Mouse (Mus musculus): ENCODE data around the gene Foxl1. TPM values are rescaled to one million over a fixed set of nuclear protein-coding genes. Genes with fewer than 3 reads are reported as not detected.

Foxl1 gene
- polyA plus RNA-seq, 1 experiment from 2014 or later, result not detected

- no peak overlapping the region for H3K27ac ChIP-seq (ENCODE audit: low read depth, low read length)
- H3K4me2 ChIP-seq (ENCODE audit: low read depth, low read length), result no peak overlapping the region
- peak overlapping the region; percentile 0; the same call in 1 of the 2 replicates for H3K4me3 ChIP-seq (ENCODE audit: low read depth, low read length)
- no peak overlapping the region for H3K9ac ChIP-seq (replicated peaks; ENCODE audit: low read depth, low read length)
- H3K9me3 ChIP-seq (ENCODE audit: control insufficient read depth, low read length), result no peaks in the 10 kb centered on the region
- peaks cover 70% of the 10 kb centered on the region for H3K27me3 ChIP-seq (ENCODE audit: control insufficient read depth, insufficient read depth, low read length)
- no peak for ATAC-seq (ENCODE audit: low read depth)
- WGBS, result 3% methylated on average over 17 of the region's 17 CpGs
- H3K36me3 ChIP-seq (ENCODE audit: control insufficient read depth, insufficient read depth, low read length), result no peaks in the 10 kb centered on the region
- H3K4me1 ChIP-seq (ENCODE audit: control insufficient read depth, insufficient read depth, low read length), result peaks cover 4% of the 10 kb centered on the region; the same call in 1 of the 2 replicates
Measured at GRCm38 (mm10) chr8:121120456-121121419, 7.0 kb upstream of the Foxl1 start.

GRCm38 (mm10) chr8:121121704-121122103 lies 6.0 kb upstream of the Foxl1 start:
- 6% methylated on average over 8 of the region's 8 CpGs for WGBS
- Histone ChIP-seq H3K36me3 (ENCODE audit: control insufficient read depth, insufficient read depth, low read length) (no peaks in the 10 kb centered on the region), H3K9me3 (ENCODE audit: control insufficient read depth, low read length) (no peaks in the 10 kb centered on the region), H3K9ac (replicated peaks; ENCODE audit: low read depth, low read length) (no peak overlapping the region), H3K27ac (ENCODE audit: low read depth, low read length) (no peak overlapping the region), H3K4me1 (ENCODE audit: control insufficient read depth, insufficient read depth, low read length) (no peaks in the 10 kb centered on the region), H3K4me2 (ENCODE audit: low read depth, low read length) (no peak overlapping the region), H3K4me3 (ENCODE audit: low read depth, low read length) (no peak overlapping the region), H3K27me3 (ENCODE audit: control insufficient read depth, insufficient read depth, low read length) (peaks cover 69% of the 10 kb centered on the region)
- ATAC-seq (ENCODE audit: low read depth), result no peak

DNA sequence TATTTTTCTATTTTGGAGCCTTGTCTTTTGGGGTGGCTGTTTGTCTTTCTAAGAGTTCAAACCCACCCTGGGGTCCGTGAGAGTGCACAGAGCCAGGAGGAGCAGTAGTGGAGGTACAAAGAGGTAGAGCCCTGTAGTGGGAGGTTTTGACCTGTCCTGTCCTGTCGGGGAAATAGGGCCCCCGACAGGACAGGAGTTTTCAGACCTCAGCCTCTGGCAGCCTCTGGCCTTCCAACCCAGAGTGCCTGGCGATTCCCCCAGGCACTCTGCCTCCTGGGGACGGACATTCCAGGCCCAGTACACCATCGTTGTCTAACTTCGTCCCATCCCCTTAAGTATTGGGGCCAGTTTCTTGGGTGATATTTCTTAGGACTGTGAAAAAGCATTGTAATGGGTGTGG lies 5.4 kb upstream of the Foxl1 start:
- Histone ChIP-seq H3K36me3 (ENCODE audit: control insufficient read depth, insufficient read depth, low read length) (no peaks in the 10 kb centered on the region), H3K9ac (replicated peaks; ENCODE audit: low read depth, low read length) (no peak overlapping the region), H3K4me2 (ENCODE audit: low read depth, low read length) (no peak overlapping the region), H3K27me3 (ENCODE audit: control insufficient read depth, insufficient read depth, low read length) (peaks cover 65% of the 10 kb centered on the region), H3K4me3 (ENCODE audit: low read depth, low read length) (no peak overlapping the region), H3K9me3 (ENCODE audit: control insufficient read depth, low read length) (no peaks in the 10 kb centered on the region), H3K27ac (ENCODE audit: low read depth, low read length) (no peak overlapping the region), H3K4me1 (ENCODE audit: control insufficient read depth, insufficient read depth, low read length) (no peaks in the 10 kb centered on the region)
- 2% methylated on average over 7 of the region's 7 CpGs for WGBS
- ATAC-seq (ENCODE audit: low read depth), result no peak

DNA sequence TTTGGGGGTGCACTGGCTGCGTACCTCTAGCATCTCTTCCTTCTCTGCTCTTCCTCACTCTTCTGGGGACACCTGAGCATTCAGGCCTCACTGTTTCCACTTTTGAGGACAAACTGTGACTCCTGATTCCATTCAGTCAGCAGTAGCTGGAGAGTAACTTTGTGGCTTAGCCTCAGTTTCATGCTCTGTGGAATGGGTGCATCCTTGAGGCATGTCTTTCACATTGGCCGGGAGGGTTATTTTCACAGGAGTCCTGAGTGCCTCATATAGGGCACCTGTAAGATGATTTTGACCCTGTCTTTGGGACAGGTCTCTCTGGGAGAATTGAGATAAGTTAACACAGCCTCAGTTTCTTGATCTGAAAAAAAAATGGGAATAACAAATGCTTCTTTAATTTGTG lies 4.6 kb upstream of the Foxl1 start:
- 26% methylated on average over 2 of the region's 2 CpGs for WGBS

GRCm38 (mm10) chr8:121124547-121125239 lies 3.0 kb upstream of the Foxl1 start:
- no peak overlapping the region for H3K9ac ChIP-seq (replicated peaks; ENCODE audit: low read depth, low read length)
- peaks cover 69% of the 10 kb centered on the region for H3K27me3 ChIP-seq (ENCODE audit: control insufficient read depth, insufficient read depth, low read length)
- no peaks in the 10 kb centered on the region for H3K36me3 ChIP-seq (ENCODE audit: control insufficient read depth, insufficient read depth, low read length)
- H3K4me2 ChIP-seq (ENCODE audit: low read depth, low read length), result no peak overlapping the region
- 0% methylated on average over 17 of the region's 17 CpGs for WGBS
- H3K9me3 ChIP-seq (ENCODE audit: control insufficient read depth, low read length), result no peaks in the 10 kb centered on the region
- ATAC-seq (ENCODE audit: low read depth), result 0 out of 2 replicates have a peak, but pooled peaks have one; percentile 8
- H3K27ac ChIP-seq (ENCODE audit: low read depth, low read length), result 0 out of 2 replicates have a peak overlapping the region, but pooled peaks have one; percentile 34
- H3K4me3 ChIP-seq (ENCODE audit: low read depth, low read length), result no peak overlapping the region
- H3K4me1 ChIP-seq (ENCODE audit: control insufficient read depth, insufficient read depth, low read length), result no peaks in the 10 kb centered on the region; the same call in 1 of the 2 replicates

More for the DNA sequence above, 4.6 kb upstream of the Foxl1 start:
- Histone ChIP-seq H3K9me3 (ENCODE audit: control insufficient read depth, low read length) (no peaks in the 10 kb centered on the region), H3K27ac (ENCODE audit: low read depth, low read length) (no peak overlapping the region), H3K4me1 (ENCODE audit: control insufficient read depth, insufficient read depth, low read length) (no peaks in the 10 kb centered on the region; the same call in 1 of the 2 replicates), H3K9ac (replicated peaks; ENCODE audit: low read depth, low read length) (no peak overlapping the region), H3K4me2 (ENCODE audit: low read depth, low read length) (no peak overlapping the region), H3K4me3 (ENCODE audit: low read depth, low read length) (no peak overlapping the region), H3K27me3 (ENCODE audit: control insufficient read depth, insufficient read depth, low read length) (peaks cover 60% of the 10 kb centered on the region), H3K36me3 (ENCODE audit: control insufficient read depth, insufficient read depth, low read length) (no peaks in the 10 kb centered on the region)
- no peak for ATAC-seq (ENCODE audit: low read depth)

DNA sequence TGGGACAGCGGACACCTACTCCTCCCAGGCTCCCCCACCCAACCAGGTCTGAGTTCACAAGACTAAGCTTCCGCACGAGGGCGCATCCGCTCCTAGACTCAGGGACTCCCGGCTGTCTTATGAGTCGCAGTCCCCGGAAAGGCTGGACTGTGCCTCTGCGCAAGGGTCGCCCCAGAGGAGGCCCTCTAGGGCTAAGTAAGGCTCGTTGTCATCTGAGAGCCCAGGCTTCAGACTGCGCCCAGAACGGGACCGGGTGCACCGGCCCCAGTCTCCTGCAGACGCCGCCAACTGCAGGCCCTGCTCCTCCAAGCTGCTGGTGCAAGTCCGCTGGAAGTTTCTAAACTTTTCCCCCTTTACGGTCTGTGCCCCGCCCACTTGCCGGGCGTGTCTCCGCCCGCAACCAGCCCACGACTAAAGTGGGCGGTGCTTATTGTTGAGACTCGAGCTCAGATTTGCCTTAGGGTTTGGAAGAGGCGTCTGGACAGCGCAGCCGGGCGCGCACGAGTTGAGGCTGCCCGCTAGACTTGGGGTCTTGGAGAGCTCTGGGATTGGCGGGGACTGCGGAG lies 2.3 kb upstream of the Foxl1 start:
- Histone ChIP-seq H3K4me2 (ENCODE audit: low read depth, low read length) (peak overlapping the region; percentile 26; the same call in 1 of the 2 replicates), H3K36me3 (ENCODE audit: control insufficient read depth, insufficient read depth, low read length) (no peaks in the 10 kb centered on the region), H3K27ac (ENCODE audit: low read depth, low read length) (no peak overlapping the region), H3K9me3 (ENCODE audit: control insufficient read depth, low read length) (no peaks in the 10 kb centered on the region), H3K27me3 (ENCODE audit: control insufficient read depth, insufficient read depth, low read length) (peaks cover 63% of the 10 kb centered on the region), H3K9ac (replicated peaks; ENCODE audit: low read depth, low read length) (no peak overlapping the region), H3K4me1 (ENCODE audit: control insufficient read depth, insufficient read depth, low read length) (no peaks in the 10 kb centered on the region; the same call in 1 of the 2 replicates), H3K4me3 (ENCODE audit: low read depth, low read length) (no peak overlapping the region)
- ATAC-seq (ENCODE audit: low read depth), result peak; percentile 71; the same call in 1 of the 2 replicates
- WGBS, result under 1% methylated on average over 36 of the region's 36 CpGs

- 3% methylated on average over 6 of the region's 6 CpGs for WGBS
- Histone ChIP-seq H3K4me2 (ENCODE audit: low read depth, low read length) (no peak overlapping the region), H3K4me1 (ENCODE audit: control insufficient read depth, insufficient read depth, low read length) (no peaks in the 10 kb centered on the region; the same call in 1 of the 2 replicates)
Measured at GRCm38 (mm10) chr8:121126191-121126590, 1.5 kb upstream of the Foxl1 start.

GRCm38 (mm10) chr8:121126694-121127093 lies 1.0 kb upstream of the Foxl1 start:
- Histone ChIP-seq H3K36me3 (ENCODE audit: control insufficient read depth, insufficient read depth, low read length) (no peaks in the 10 kb centered on the region), H3K9me3 (ENCODE audit: control insufficient read depth, low read length) (no peaks in the 10 kb centered on the region), H3K27ac (ENCODE audit: low read depth, low read length) (no peak overlapping the region), H3K9ac (replicated peaks; ENCODE audit: low read depth, low read length) (no peak overlapping the region), H3K4me1 (ENCODE audit: control insufficient read depth, insufficient read depth, low read length) (no peaks in the 10 kb centered on the region; the same call in 1 of the 2 replicates), H3K27me3 (ENCODE audit: control insufficient read depth, insufficient read depth, low read length) (peaks cover 63% of the 10 kb centered on the region), H3K4me3 (ENCODE audit: low read depth, low read length) (no peak overlapping the region), H3K4me2 (ENCODE audit: low read depth, low read length) (no peak overlapping the region)
- no peak for ATAC-seq (ENCODE audit: low read depth)
- WGBS, result 3% methylated on average over 6 of the region's 6 CpGs

More at GRCm38 (mm10) chr8:121126191-121126590, 1.5 kb upstream of the Foxl1 start:
- H3K27ac ChIP-seq (ENCODE audit: low read depth, low read length), result no peak overlapping the region
- H3K9ac ChIP-seq (replicated peaks; ENCODE audit: low read depth, low read length), result no peak overlapping the region
- no peak for ATAC-seq (ENCODE audit: low read depth)
- H3K9me3 ChIP-seq (ENCODE audit: control insufficient read depth, low read length), result no peaks in the 10 kb centered on the region
- H3K36me3 ChIP-seq (ENCODE audit: control insufficient read depth, insufficient read depth, low read length), result no peaks in the 10 kb centered on the region
- no peak overlapping the region for H3K4me3 ChIP-seq (ENCODE audit: low read depth, low read length)
- H3K27me3 ChIP-seq (ENCODE audit: control insufficient read depth, insufficient read depth, low read length), result peaks cover 64% of the 10 kb centered on the region

Data from neural tube, embryonic 14.5 days (tissue).